Mouse (Mus musculus) heart, postnatal 0 days (tissue): ENCODE results near the gene Pik3c2g.

Experiments
- CTCF ChIP-seq: IDR thresholded peaks from 2 replicates; pipeline ENCODE4 v1.5.1; 2016; ENCODE audit warnings: antibody characterized with exemption, control low read depth, low read depth
- EP300 ChIP-seq: IDR thresholded peaks from 2 replicates; pipeline ENCODE4 v1.6.1; 2016; ENCODE audit warnings: antibody characterized with exemption, low read depth

- no peak for TF ChIP-seq CTCF
- no peak for TF ChIP-seq EP300
These were observed 1.4 kb downstream of the Pik3c2g start for GRCm38 (mm10) chr6:139588409-139588808.
